Mouse (Mus musculus): ENCODE measurements at regions not wholly inside any gene's neighbourhood (a gene's known extent, or its start where the extent isn't known, plus 50 kb on each side); places are given as distances from the start of the nearest gene placed in this dataset.

GRCm38 (mm10) chr6:94875065-94875464 is 175.1 kb upstream of the Lrig1 start:
- TF ChIP-seq CEBPB (IDR thresholded peaks at IDR 0.05; ENCODE audit: low read depth) (no peak), CTCF (IDR thresholded peaks at IDR 0.05; ENCODE audit: control insufficient read depth, insufficient read depth, insufficient read length) (no peak), FOSL1 (IDR thresholded peaks at IDR 0.05; ENCODE audit: insufficient read depth, low read length, poor library complexity, severe bottlenecking) (no peak), USF1 (IDR thresholded peaks at IDR 0.05; ENCODE audit: low read depth) (no peak)
